Mouse (Mus musculus): ENCODE measurements around the gene Rbl2.

DNA sequence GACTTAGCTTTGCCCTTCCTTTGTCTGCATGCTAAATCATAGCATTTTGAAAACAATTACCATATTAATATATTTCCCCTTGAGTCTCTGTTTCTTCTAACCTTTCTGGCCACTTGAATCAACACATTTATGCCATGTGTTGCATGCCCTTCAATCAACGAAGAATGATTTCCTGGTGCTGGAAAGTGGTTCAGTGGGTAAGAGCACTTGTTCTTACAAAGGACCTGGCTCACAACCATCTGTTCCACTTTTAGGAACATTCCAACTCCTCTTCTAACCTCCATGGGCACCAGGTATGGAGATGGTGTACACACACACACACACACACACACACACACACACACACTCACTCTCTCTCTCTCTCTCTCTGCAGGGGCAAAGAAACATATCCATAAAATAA, 31.2 kb upstream of the Rbl2 start:
- TF ChIP-seq CTCF (IDR thresholded peaks at IDR 0.05) (no peak), EP300 (IDR thresholded peaks at IDR 0.05) (no peak)
